31 mouse cellular contexts compared by ENCODE assay signal in genomic region chr8:80550436-80550835, GRCm38 (mm10). TPM values are rescaled to one million over a fixed set of nuclear protein-coding genes. Genes with fewer than 3 reads are reported as not detected.
DNase-seq lines count a peak whose midpoint lies in the region; ATAC-seq lines count a peak whose summit lies in the region.
"Had no signal": no experiment of that assay in that cellular context is flagged by ENCODE, and none has a peak within 500 bp of the region (broad histone marks: within the 10 kb centered on the region; RNA-seq: fewer than 3 reads in every experiment).

No protein-coding gene starts in this region.

- H3K9me3 ChIP-seq in liver, embryonic 12.5 days (replicated peaks) = no peaks in the 10 kb centered on the region
- H3K9me3 ChIP-seq in liver, embryonic 11.5 days (ENCODE audit: control insufficient read depth, low read length) = no peaks in the 10 kb centered on the region
- H3K9me3 ChIP-seq in midbrain, embryonic 16.5 days (replicated peaks; ENCODE audit: control insufficient read depth, low read length, poor library complexity, severe bottlenecking) = no peaks in the 10 kb centered on the region
- H3K9me3 ChIP-seq: forebrain, embryonic 12.5 days; hindbrain, embryonic 13.5 days; limb, embryonic 13.5 days; neural tube, embryonic 15.5 days had no signal

- H3K4me2 ChIP-seq in liver, embryonic 12.5 days = no peak overlapping the region
- H3K4me2 ChIP-seq in liver, embryonic 11.5 days = no peak overlapping the region
- no peak overlapping the region for H3K4me2 ChIP-seq in midbrain, embryonic 16.5 days (ENCODE audit: low read length)
- H3K4me2 ChIP-seq: forebrain, embryonic 12.5 days; heart, embryonic 11.5 days; hindbrain, embryonic 13.5 days; limb, embryonic 13.5 days; lung, embryonic 14.5 days; neural tube, embryonic 15.5 days had no signal

- H3K4me1 ChIP-seq in liver, embryonic 12.5 days = peaks cover 45% of the 10 kb centered on the region
- peaks cover 2% of the 10 kb centered on the region; the same call in 1 of the 2 replicates for H3K4me1 ChIP-seq in liver, embryonic 11.5 days (replicated peaks; ENCODE audit: control insufficient read depth, insufficient read depth, low read length)
- H3K4me1 ChIP-seq in midbrain, embryonic 16.5 days (ENCODE audit: control insufficient read depth, insufficient read depth, low read length) = no peaks in the 10 kb centered on the region
- H3K4me1 ChIP-seq: hindbrain, embryonic 13.5 days; limb, embryonic 13.5 days; neural tube, embryonic 15.5 days had no signal

- H3K27ac ChIP-seq in liver, embryonic 12.5 days = peak overlapping the region; percentile 84; the same call in 1 of the 2 replicates
- H3K27ac ChIP-seq in liver, embryonic 11.5 days (ENCODE audit: low read depth, low read length) = no peak overlapping the region
- H3K27ac ChIP-seq in midbrain, embryonic 16.5 days (ENCODE audit: low read length) = no peak overlapping the region
- H3K27ac ChIP-seq: forebrain, embryonic 12.5 days; hindbrain, embryonic 13.5 days; kidney, postnatal 0 days; left cerebral cortex, adult 2 months; limb, embryonic 13.5 days; neural tube, embryonic 15.5 days had no signal

- no peaks in the 10 kb centered on the region for H3K27me3 ChIP-seq in liver, embryonic 12.5 days (replicated peaks)
- no peaks in the 10 kb centered on the region for H3K27me3 ChIP-seq in liver, embryonic 11.5 days (replicated peaks; ENCODE audit: control insufficient read depth, insufficient read depth, low read length)
- H3K27me3 ChIP-seq in midbrain, embryonic 16.5 days (ENCODE audit: control insufficient read depth, insufficient read depth, low read depth, low read length) = no peaks in the 10 kb centered on the region
- H3K27me3 ChIP-seq: forebrain, embryonic 12.5 days; hindbrain, embryonic 13.5 days; limb, embryonic 13.5 days; neural tube, embryonic 15.5 days had no signal

- no peaks in the 10 kb centered on the region for H3K36me3 ChIP-seq in liver, embryonic 12.5 days
- no peaks in the 10 kb centered on the region for H3K36me3 ChIP-seq in liver, embryonic 11.5 days (ENCODE audit: control insufficient read depth, insufficient read depth, low read length)
- H3K36me3 ChIP-seq in midbrain, embryonic 16.5 days (ENCODE audit: control insufficient read depth, insufficient read depth, low read length) = no peaks in the 10 kb centered on the region
- H3K36me3 ChIP-seq: forebrain, embryonic 12.5 days; hindbrain, embryonic 13.5 days; limb, embryonic 13.5 days; neural tube, embryonic 15.5 days had no signal

- DNase-seq in heart, adult 11 months = peak; percentile 28
- DNase-seq in heart, postnatal 4 days = no peak
- no peak for DNase-seq in liver, embryonic 11.5 days (ENCODE audit: low spot score)
- DNase-seq in Muller cell, postnatal 12 days (ENCODE audit: inconsistent ontology term) = peak; percentile 96
- DNase-seq in telencephalon, adult 2 months (ENCODE audit: low read depth, low spot score) = peak; percentile 26
- DNase-seq: adrenal gland, postnatal 14 days; cerebellum, adult 18-20 months; forebrain, postnatal 0 days; gastrocnemius, postnatal 14 days; heart, adult 18-20 months; heart, postnatal 36 days; kidney, adult 8-10 months; kidney, postnatal 4 days; lung, embryonic 14.5 days; lung, postnatal 14 days; midbrain, embryonic 14.5 days; retina, postnatal 1 day had no signal

- H3K9ac ChIP-seq in liver, embryonic 12.5 days = no peak overlapping the region
- H3K9ac ChIP-seq in liver, embryonic 11.5 days (ENCODE audit: low read depth, low read length) = no peak overlapping the region
- no peak overlapping the region for H3K9ac ChIP-seq in midbrain, embryonic 16.5 days (ENCODE audit: low read depth, low read length)
- H3K9ac ChIP-seq: forebrain, embryonic 12.5 days; forebrain, postnatal 0 days; hindbrain, embryonic 13.5 days; limb, embryonic 13.5 days; liver, embryonic 14.5 days; lung, embryonic 14.5 days; neural tube, embryonic 15.5 days had no signal

- no peak for ATAC-seq in liver, embryonic 12.5 days
- no peak for ATAC-seq in liver, embryonic 11.5 days (replicated peaks; ENCODE audit: low FRiP score)
- ATAC-seq in midbrain, embryonic 16.5 days = no peak
- ATAC-seq: forebrain, postnatal 0 days; intestine, embryonic 16.5 days had no signal

- H3K4me3 ChIP-seq in liver, embryonic 12.5 days = no peak overlapping the region
- no peak overlapping the region for H3K4me3 ChIP-seq in liver, embryonic 11.5 days (ENCODE audit: low read depth, low read length)
- no peak overlapping the region for H3K4me3 ChIP-seq in midbrain, embryonic 16.5 days (ENCODE audit: low read depth, low read length)
- H3K4me3 ChIP-seq: erythroblast, embryonic 14.5 days; forebrain, embryonic 12.5 days; hindbrain, embryonic 13.5 days; left cerebral cortex, adult 2 months; limb, embryonic 13.5 days; neural tube, embryonic 15.5 days had no signal

RNA-seq across cellular contexts. Expression of gene Gypa, which starts 56.9 kb away (rescaled TPM):
- 1 to 10 TPM; 1.1 to 2.9 TPM for total RNA-seq in heart, postnatal 4 days (2021)
- polyA plus RNA-seq in liver, embryonic 12.5 days (2016; fragmentation: Nextera tagmentation; extraction: Ambion mirVana) = 495 and 540 TPM in 2 replicates
- polyA plus RNA-seq in liver, embryonic 11.5 days (2014; fragmentation: Nextera tagmentation; extraction: Ambion mirVana) = 197 and 222 TPM in 2 replicates
- 1.7 and 2.7 TPM in 2 replicates for polyA plus RNA-seq in midbrain, embryonic 16.5 days (2015; fragmentation: Nextera tagmentation; extraction: Ambion mirVana)
- total RNA-seq: forebrain, postnatal 0 days; left cerebral cortex, adult 2 months; left cerebral cortex, postnatal 25 days had no signal
- polyA plus RNA-seq: testis, adult 2 months had no signal

Comparison
In these comparisons a context has a peak if more than half of its experiments do, and no peak if none do; other contexts are left out.
1. DNase-seq: peak in heart, adult 11 months (single experiment), Muller cell, postnatal 12 days (single experiment) and telencephalon, adult 2 months (single experiment); none in heart, postnatal 4 days (single experiment) and liver, embryonic 11.5 days (single experiment).
2. RNA of gene Gypa, which starts 56.9 kb away (polyA plus RNA-seq): 495 to 540 TPM in liver, embryonic 12.5 days and 197 to 222 TPM in liver, embryonic 11.5 days; 1.7 to 2.7 TPM in midbrain, embryonic 16.5 days; every median in the first group is over 10 times any median in the second.